Mouse (Mus musculus): Measurements from ENCODE around the gene Mllt10. TPM values are rescaled to one million over a fixed set of nuclear protein-coding genes. Genes with fewer than 3 reads are reported as not detected.
A peak's percentile ranks its signal among the peaks of the same experiment; 100 is the strongest.

Gene Mllt10
- total RNA-seq, 2 experiments from 2014 or later = 98.0 to 122 TPM

DNA sequence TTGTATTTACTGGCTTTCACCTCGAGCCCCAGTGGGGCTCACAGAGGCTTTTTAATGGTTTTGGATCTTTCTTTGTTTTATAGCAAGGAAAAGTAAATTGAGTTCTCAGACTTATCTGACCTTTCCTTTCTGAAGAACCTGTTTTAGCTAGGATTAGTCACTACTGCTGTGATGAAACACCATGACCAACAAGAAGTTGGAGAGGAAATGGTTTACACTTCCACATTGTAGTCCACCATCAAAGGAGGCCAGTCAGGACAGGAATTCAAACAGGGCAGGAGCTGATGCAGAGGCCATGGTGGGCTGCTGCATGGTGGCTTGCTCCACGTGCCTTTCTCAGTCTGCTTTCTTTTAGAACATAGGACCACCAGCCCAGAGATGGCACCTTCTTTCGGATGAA, 121.2 kb downstream of the Mllt10 start:
- no peak for ATAC-seq (replicated peaks; ENCODE audit: low FRiP score, poor library complexity, severe bottlenecking)

GRCm38 (mm10) chr2:18180323-18180722, 125.3 kb downstream of the Mllt10 start:
- ATAC-seq (replicated peaks; ENCODE audit: low FRiP score, poor library complexity, severe bottlenecking) = no peak

- no peak for ATAC-seq (replicated peaks; ENCODE audit: low FRiP score, poor library complexity, severe bottlenecking)
These were observed 126.6 kb downstream of the Mllt10 start for GRCm38 (mm10) chr2:18181631-18182030.

DNA sequence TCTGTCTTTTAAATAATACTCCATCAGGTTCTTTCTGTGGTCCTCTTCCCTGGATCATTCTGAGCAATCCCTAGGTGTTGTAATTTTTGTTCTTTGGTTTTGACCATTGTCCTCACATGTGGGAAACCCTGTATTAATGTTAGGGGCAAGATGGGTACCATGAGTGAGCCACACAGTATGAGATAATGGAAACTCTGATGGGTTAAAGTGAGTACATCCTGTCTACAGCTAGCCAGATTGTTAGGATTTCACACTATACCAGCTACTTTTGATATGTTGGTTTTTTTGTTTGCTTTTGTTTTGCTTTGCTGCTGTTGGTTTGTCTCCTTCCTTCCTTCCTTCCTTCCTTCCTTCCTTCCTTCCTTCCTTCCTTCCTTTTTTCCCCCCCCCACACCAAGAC, 128.0 kb downstream of the Mllt10 start:
- ATAC-seq (replicated peaks; ENCODE audit: low FRiP score, poor library complexity, severe bottlenecking) = no peak

DNA sequence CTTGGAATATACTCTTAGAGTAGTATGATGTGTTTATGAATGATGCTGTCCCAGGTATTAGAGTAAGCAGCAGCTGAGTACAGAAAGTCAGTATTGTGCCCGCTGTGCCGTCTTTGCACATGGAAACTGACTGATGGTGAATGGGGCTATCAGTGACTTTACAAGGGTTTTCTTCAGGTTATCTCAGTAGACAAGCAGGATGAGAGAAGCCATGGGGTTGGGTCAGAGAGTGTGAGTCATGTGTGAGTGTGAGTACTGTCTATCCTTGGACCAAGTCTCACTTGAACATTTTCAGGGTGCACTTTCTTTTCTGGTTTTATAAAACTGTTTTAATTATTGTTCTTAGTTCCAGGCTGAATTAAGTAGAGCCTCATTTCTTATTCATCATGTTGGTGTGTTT, 133.3 kb downstream of the Mllt10 start:
- no peak for ATAC-seq (replicated peaks; ENCODE audit: low FRiP score, poor library complexity, severe bottlenecking)

- no peak for ATAC-seq (replicated peaks; ENCODE audit: low FRiP score, poor library complexity, severe bottlenecking)
These were observed 140.2 kb downstream of the Mllt10 start for GRCm38 (mm10) chr2:18195285-18195684.

DNA sequence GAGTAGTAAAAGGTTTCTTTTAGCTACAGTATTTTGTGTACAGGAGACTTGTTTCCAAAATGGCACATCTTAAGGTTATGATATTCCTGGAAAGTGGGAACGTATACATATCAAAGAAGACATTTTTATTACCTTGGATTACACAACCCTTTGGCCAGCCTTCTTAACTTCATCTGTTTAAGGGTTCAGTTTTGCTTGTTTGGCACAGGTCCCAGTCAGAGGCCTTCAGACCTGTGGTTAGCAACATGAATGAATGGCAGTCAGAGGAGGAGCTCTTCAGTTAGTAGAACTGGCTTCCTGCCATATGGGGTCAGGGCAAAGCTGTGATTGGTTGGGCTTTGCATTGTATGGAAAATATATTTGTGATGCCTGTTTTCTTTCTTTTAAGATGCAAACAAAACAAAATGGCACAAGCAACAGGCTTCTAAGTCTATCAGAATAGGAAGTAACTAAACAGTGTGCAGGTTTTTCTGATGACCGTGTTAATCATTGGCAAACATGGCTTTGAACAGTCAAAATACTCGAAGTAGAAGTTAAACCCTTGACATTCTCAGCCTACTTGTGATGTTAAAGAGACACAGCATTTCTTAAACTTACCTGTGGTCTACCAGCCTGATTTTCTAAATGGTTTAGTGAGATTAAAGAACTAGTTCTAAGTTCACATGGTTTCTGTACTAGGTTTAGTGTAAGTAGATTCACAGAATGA, 140.8 kb downstream of the Mllt10 start:
- no peak for ATAC-seq (replicated peaks; ENCODE audit: low FRiP score, poor library complexity, severe bottlenecking)

- no peak for ATAC-seq (replicated peaks; ENCODE audit: low FRiP score, poor library complexity, severe bottlenecking)
These were observed 146.9 kb downstream of the Mllt10 start for GRCm38 (mm10) chr2:18201820-18202462.

GRCm38 (mm10) chr2:18202923-18203322, 147.9 kb downstream of the Mllt10 start:
- ATAC-seq (replicated peaks; ENCODE audit: low FRiP score, poor library complexity, severe bottlenecking) = no peak

DNA sequence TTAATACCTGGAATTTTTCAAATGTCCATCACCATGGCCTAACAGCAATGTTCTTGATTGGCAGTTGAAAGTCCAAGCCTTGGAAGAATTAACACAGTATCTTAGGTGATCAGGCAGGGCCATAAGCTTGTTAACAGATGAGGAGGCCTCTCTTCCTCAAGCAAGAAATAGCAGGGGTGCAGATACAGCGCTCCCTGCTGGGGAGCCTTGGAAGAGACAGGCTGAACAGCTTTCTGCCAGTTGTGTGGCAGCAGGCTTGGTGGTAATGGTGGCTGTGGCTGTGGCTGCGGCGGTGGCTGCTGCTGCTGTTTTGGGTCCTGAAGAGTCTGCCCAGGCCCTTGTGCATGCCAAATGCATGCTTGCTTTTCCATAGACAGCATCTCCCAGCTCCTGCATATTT, 150.1 kb downstream of the Mllt10 start:
- peak; percentile 54 for ATAC-seq (replicated peaks; ENCODE audit: low FRiP score, poor library complexity, severe bottlenecking)

DNA sequence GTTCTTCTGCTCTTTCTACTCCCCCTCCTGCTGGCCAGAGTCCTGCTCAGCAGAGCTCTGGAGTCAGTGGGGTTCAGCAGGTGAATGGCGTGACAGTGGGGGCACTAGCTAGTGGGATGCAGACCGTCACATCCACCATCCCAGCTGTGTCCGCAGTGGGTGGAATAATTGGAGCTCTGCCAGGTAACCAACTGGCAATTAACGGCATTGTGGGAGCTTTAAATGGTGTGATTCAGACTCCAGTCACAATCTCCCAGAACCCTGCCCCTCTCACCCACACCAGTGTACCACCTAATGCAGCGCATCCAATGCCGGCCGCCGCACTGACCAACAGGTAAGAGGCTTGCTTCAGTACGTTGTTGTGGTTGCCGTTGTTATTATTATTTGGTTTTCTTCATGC, 151.8 kb downstream of the Mllt10 start:
- ATAC-seq (replicated peaks; ENCODE audit: low FRiP score, poor library complexity, severe bottlenecking) = no peak

- ATAC-seq (replicated peaks; ENCODE audit: low FRiP score, poor library complexity, severe bottlenecking) = no peak
These were observed 153.5 kb downstream of the Mllt10 start for GRCm38 (mm10) chr2:18208578-18208977.

DNA sequence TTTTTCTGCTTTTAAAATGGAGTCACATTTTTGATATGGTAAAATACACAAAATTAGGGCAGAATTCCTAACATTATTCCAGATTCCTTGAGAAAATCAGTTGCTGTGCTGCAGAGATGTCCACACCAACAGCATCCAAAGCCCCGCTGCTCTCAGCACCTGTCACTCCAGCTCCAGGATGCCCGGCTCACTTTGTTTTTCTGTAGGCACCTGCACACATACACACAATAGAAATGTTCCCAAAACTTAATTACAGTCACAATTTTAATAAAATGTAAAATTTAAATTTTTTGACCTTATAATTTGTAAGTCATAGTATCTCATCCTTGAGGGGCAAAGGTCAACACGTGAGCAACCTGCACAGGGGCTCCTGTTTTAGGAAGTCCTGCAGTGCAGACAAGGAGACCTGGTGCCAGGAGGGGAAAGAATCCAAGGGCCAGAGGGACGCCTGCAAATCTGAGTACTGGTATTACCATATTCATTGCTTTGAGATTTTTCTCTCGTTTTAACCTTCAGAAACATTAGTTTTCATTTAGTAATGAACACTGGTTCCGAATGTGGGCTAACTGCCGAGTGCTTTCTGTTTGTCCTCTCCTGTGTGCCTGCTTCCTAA, 154.3 kb downstream of the Mllt10 start:
- ATAC-seq (replicated peaks; ENCODE audit: low FRiP score, poor library complexity, severe bottlenecking) = no peak

DNA sequence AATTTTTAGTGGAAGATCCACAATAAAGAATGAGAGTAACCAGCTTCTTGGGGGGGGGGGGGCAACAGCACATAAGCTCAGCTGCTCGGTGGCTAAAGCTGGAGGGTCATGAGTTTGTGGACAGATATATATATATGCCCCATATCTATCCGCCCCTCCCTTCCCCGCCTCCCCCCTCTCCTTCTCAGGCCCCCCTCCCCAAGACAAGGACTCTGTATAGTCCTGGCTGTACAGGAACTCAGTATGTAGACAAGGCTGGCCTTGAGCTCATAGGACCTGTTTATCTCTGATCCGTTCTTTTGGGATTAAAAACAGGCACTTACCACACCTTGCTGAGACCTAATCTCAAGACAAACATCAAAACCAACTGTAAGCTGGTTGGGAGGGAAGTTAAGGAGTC, 154.9 kb downstream of the Mllt10 start:
- ATAC-seq (replicated peaks; ENCODE audit: low FRiP score, poor library complexity, severe bottlenecking) = no peak

DNA sequence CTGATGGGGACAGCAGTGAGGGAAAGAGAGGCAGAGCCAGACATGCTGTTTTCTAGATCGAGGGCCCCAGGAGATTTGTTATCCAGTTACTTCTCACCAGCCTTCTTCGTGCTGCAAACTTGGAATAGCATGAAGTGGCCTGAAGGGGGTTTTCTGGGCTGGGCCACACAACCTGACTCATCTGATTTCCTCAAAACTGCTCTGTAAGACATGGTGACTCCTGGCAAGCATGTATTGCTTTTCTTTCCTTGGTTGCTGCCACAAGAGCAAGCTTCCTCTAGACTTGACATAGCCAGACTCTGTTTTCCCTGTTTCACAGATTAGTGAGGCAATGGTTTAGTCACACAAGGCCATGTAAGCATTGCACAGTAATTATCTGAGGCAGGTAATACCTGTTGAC, 159.0 kb downstream of the Mllt10 start:
- ATAC-seq (replicated peaks; ENCODE audit: low FRiP score, poor library complexity, severe bottlenecking) = no peak

DNA sequence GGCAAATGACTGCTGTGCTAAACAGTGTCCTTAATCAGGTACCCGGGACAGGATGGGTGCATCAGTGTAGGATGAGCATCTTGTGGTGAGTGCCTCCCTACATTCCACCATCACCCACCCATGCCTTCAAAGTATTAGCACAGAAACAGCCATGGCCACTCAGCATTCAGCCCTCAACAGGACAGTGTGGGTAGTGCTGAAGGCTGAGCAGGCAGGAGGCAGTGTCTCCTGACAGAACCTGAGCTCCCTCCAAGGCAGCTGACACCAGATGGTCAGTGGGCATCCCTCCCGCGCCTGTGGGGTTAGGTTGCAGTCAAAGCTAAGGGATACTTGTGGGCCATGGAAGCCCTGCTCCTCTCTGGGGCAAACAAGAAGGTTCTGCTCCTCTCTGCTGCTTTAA, 162.8 kb downstream of the Mllt10 start:
- no peak for ATAC-seq (replicated peaks; ENCODE audit: low FRiP score, poor library complexity, severe bottlenecking)

DNA sequence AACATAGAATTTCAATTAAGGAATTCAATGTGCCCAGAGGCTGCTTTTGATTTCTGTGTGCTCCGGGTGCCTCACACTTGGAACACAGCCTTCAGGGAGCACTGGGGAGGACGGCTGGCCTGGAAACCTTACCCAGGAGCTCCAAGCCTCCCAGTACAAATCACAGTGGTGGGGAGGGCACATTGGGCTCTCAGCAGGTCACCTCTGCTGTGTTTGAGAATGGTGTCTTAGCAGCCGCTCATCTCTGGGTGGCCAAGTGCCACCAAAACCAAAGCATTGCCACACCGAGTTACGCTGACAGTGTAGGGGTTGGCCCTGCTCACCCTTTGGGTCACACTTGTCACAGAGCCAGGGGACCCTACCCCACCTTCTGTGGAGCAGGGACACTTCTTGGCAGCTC, 163.5 kb downstream of the Mllt10 start:
- ATAC-seq (replicated peaks; ENCODE audit: low FRiP score, poor library complexity, severe bottlenecking) = no peak

DNA sequence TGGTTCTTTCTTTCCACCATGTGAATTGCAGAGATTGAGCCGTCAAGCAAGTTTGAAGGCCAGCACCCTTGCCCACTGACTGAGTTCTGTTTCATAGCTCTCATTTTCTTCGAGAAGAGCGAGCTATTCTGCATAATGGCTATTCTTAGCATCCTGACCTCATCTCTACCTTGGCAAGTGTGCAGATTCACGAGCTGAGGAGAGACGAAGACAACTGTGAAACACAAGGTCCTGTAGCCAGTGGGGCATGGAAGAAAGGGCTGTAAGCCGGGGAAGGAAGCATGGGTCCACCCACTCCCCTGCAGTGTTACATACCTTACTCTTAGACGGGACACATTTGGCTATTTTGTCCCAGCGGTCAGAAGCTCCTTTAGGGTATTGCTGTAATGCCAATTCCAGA, 164.1 kb downstream of the Mllt10 start:
- ATAC-seq (replicated peaks; ENCODE audit: low FRiP score, poor library complexity, severe bottlenecking) = no peak

DNA sequence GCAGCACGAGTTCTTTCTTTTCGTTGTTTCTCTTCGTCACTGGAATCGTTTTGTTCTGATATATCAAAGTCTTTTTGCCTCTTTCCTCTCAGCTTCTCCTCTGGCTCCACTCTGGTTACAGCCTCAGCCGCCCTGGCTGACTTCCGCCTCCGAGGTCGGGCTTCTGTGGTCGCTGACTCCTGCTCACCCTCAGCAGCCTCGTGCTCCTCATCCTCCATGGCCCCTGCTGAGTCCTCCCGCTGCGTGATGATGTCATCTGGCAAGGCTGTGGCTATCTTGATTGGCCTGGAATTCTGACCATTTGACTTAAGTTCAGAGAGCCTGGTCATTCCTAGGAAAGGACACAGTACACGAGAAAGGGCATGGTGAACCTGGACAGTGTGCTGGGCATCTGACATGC, 164.5 kb downstream of the Mllt10 start:
- ATAC-seq (replicated peaks; ENCODE audit: low FRiP score, poor library complexity, severe bottlenecking) = no peak

- ATAC-seq (replicated peaks; ENCODE audit: low FRiP score, poor library complexity, severe bottlenecking) = no peak
These were observed 173.5 kb downstream of the Mllt10 start for GRCm38 (mm10) chr2:18228486-18229062.

DNA sequence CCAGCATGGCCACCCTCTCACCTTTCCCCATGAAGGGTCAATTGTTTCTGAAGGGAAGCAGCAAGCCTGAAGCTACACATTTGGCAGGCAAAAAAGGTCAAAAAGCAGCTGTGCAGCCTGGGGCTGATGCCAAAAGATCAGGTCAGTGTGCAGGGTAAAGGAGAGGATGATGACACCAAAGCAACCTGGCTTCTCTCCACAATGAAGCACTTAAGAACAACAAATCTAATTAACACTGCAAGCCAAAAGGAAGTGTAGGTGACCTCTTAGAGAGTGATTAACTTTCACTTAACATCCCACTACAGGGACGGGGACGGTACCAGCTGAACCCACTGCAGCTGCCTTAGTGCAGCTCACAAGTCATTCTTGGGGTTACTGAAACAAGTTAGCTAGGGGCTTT, 174.2 kb downstream of the Mllt10 start:
- no peak for ATAC-seq (replicated peaks; ENCODE audit: low FRiP score, poor library complexity, severe bottlenecking)

Data from erythroid progenitor cell, adult 5-6 weeks (primary cell).